Mouse (Mus musculus) stomach, embryonic 14.5 days (tissue): ENCODE measurements at regions not wholly inside any gene's neighbourhood (a gene's known extent, or its start where the extent isn't known, plus 50 kb on each side); places are given as distances from the start of the nearest gene placed in this dataset.

Experiments used
- ATAC-seq: fragments of 200-750 bp; cut with Nextera tagmentation; 2 replicates; pipeline ENCODE4 v1.8.0; 2017; ENCODE audit warnings: low read depth, moderate TSS enrichment; ENCODE audit not compliant: insufficient number of reproducible peaks, insufficient read depth, low FRiP score
- H3K27ac ChIP-seq: fragments of 300-500 bp; sonication (generic); 2 replicates; pipeline ENCODE4 v1.5.1; 2014; ENCODE audit warnings: mild to moderate bottlenecking, low read length, moderate library complexity, mixed read lengths
- H3K27me3 ChIP-seq: fragments of 300-500 bp; sonication (generic); 2 replicates; pipeline ENCODE4 v1.6.1; 2014; ENCODE audit warnings: low read length, control low read depth, mixed read lengths; ENCODE audit not compliant: control insufficient read depth, insufficient read depth
- H3K36me3 ChIP-seq: fragments of 300-500 bp; sonication (generic); 2 replicates; pipeline ENCODE4 v1.6.1; 2014; ENCODE audit warnings: mild to moderate bottlenecking, control low read depth, low read length, moderate library complexity, mixed read lengths; ENCODE audit not compliant: control insufficient read depth, insufficient read depth
- H3K4me1 ChIP-seq: fragments of 300-500 bp; sonication (generic); 2 replicates; pipeline ENCODE4 v1.6.1; 2014; ENCODE audit warnings: low read length, control low read depth, mixed read lengths; ENCODE audit not compliant: control insufficient read depth, insufficient read depth
- H3K4me2 ChIP-seq: fragments of 300-500 bp; sonication (generic); replicated peaks from 2 replicates; pipeline ENCODE4 v1.6.1; 2014; ENCODE audit warnings: low read depth, low read length, control low read depth
- H3K4me3 ChIP-seq: fragments of 300-500 bp; sonication (generic); 2 replicates; pipeline ENCODE4 v1.5.1; 2014; ENCODE audit warnings: low read depth, low read length, control low read depth
- H3K9ac ChIP-seq: fragments of 300-500 bp; sonication (generic); replicated peaks from 2 replicates; pipeline ENCODE4 v1.6.1; 2014; ENCODE audit warnings: low read depth, mild to moderate bottlenecking, control low read depth, low read length, moderate library complexity, mixed read lengths
- H3K9me3 ChIP-seq: fragments of 300-500 bp; sonication (generic); 2 replicates; pipeline ENCODE4 v1.6.1; 2016; ENCODE audit warnings: low read depth, low read length, control low read depth; ENCODE audit not compliant: control insufficient read depth
- WGBS: fragments of 180-500 bp; shearing (Covaris S2); extraction: QIAGEN DNeasy Blood & Tissue Kit; methylation state at CpG from one replicate; pipeline ENCODE4 v1.1.7; 2014; 5-methylcytosine and 5-hydroxymethylcytosine counted together

GRCm38 (mm10) chr17:59269613-59270012 lies 256.4 kb upstream of the Nudt12 start:
- Histone ChIP-seq H3K4me1 (no peaks in the 10 kb centered on the region), H3K36me3 (no peaks in the 10 kb centered on the region), H3K4me3 (no peak overlapping the region), H3K9ac (no peak overlapping the region), H3K27me3 (no peaks in the 10 kb centered on the region), H3K9me3 (no peaks in the 10 kb centered on the region), H3K27ac (no peak overlapping the region), H3K4me2 (no peak overlapping the region)
- ATAC-seq = no peak

GRCm38 (mm10) chr17:59249000-59249399 lies 235.8 kb upstream of the Nudt12 start:
- H3K4me3 ChIP-seq = no peak overlapping the region
- no peaks in the 10 kb centered on the region for H3K36me3 ChIP-seq
- H3K9me3 ChIP-seq = no peaks in the 10 kb centered on the region
- H3K4me2 ChIP-seq = no peak overlapping the region
- 73% methylated on average over 5 of the region's 5 CpGs for WGBS
- no peaks in the 10 kb centered on the region for H3K4me1 ChIP-seq
- H3K27ac ChIP-seq = no peak overlapping the region
- H3K27me3 ChIP-seq = no peaks in the 10 kb centered on the region
- no peak for ATAC-seq
- no peak overlapping the region for H3K9ac ChIP-seq

- ATAC-seq = no peak
- H3K27ac ChIP-seq = no peak overlapping the region
- H3K36me3 ChIP-seq = no peaks in the 10 kb centered on the region
- no peaks in the 10 kb centered on the region for H3K9me3 ChIP-seq
- H3K4me2 ChIP-seq = no peak overlapping the region
- no peaks in the 10 kb centered on the region for H3K27me3 ChIP-seq
- H3K4me3 ChIP-seq = no peak overlapping the region
- H3K4me1 ChIP-seq = no peaks in the 10 kb centered on the region
- no peak overlapping the region for H3K9ac ChIP-seq
- 87% methylated on average over 2 of the region's 2 CpGs for WGBS
These were observed 219.1 kb upstream of the Nudt12 start for GRCm38 (mm10) chr17:59232251-59232650.
